Mouse (Mus musculus): Measurements from ENCODE around the gene Neurod4. TPM values are rescaled to one million over a fixed set of nuclear protein-coding genes. Genes with fewer than 3 reads are reported as not detected.

Neurod4 gene
- polyA plus RNA-seq, 1 experiment from 2014 or later = not detected

GRCm38 (mm10) chr10:130293741-130294408, 13.8 kb upstream of the Neurod4 start:
- Histone ChIP-seq H3K27me3 (no peaks in the 10 kb centered on the region), H3K27ac (no peak overlapping the region), H3K4me2 (no peak overlapping the region), H3K9me3 (no peaks in the 10 kb centered on the region), H3K4me1 (no peaks in the 10 kb centered on the region), H3K9ac (no peak overlapping the region), H3K4me3 (no peak overlapping the region), H3K36me3 (no peaks in the 10 kb centered on the region)
- ATAC-seq (ENCODE audit: insufficient number of reproducible peaks, low FRiP score, low TSS enrichment, low read depth) = no peak
- WGBS = 25% methylated on average over 3 of the region's 3 CpGs

- no peak overlapping the region for H3K9ac ChIP-seq
- H3K9me3 ChIP-seq = no peaks in the 10 kb centered on the region
- ATAC-seq (ENCODE audit: insufficient number of reproducible peaks, low FRiP score, low TSS enrichment, low read depth) = no peak
- no peak overlapping the region for H3K27ac ChIP-seq
- H3K36me3 ChIP-seq = no peaks in the 10 kb centered on the region
- no peaks in the 10 kb centered on the region for H3K4me1 ChIP-seq
- no peak overlapping the region for H3K4me2 ChIP-seq
- no peaks in the 10 kb centered on the region for H3K27me3 ChIP-seq
- H3K4me3 ChIP-seq = no peak overlapping the region
- WGBS = 54% methylated on average over 3 of the region's 3 CpGs
Observed at GRCm38 (mm10) chr10:130288007-130288406, 8.0 kb upstream of the Neurod4 start.

- Histone ChIP-seq H3K9ac (no peak overlapping the region), H3K27me3 (no peaks in the 10 kb centered on the region)
Observed at GRCm38 (mm10) chr10:130287201-130287600, 7.2 kb upstream of the Neurod4 start.

GRCm38 (mm10) chr10:130281982-130282449, 2.0 kb upstream of the Neurod4 start:
- Histone ChIP-seq H3K27ac (no peak overlapping the region), H3K27me3 (no peaks in the 10 kb centered on the region), H3K36me3 (no peaks in the 10 kb centered on the region), H3K4me3 (no peak overlapping the region), H3K9ac (no peak overlapping the region), H3K4me1 (no peaks in the 10 kb centered on the region), H3K9me3 (no peaks in the 10 kb centered on the region), H3K4me2 (no peak overlapping the region)
- WGBS = 10% methylated on average over 1 of the region's 1 CpGs
- ATAC-seq (ENCODE audit: insufficient number of reproducible peaks, low FRiP score, low TSS enrichment, low read depth) = no peak

More at GRCm38 (mm10) chr10:130287201-130287600, 7.2 kb upstream of the Neurod4 start:
- no peaks in the 10 kb centered on the region for H3K4me1 ChIP-seq
- WGBS = 47% methylated on average over 1 of the region's 1 CpGs
- no peak overlapping the region for H3K4me2 ChIP-seq
- H3K36me3 ChIP-seq = no peaks in the 10 kb centered on the region
- H3K27ac ChIP-seq = no peak overlapping the region
- no peaks in the 10 kb centered on the region for H3K9me3 ChIP-seq
- H3K4me3 ChIP-seq = no peak overlapping the region
- no peak for ATAC-seq (ENCODE audit: insufficient number of reproducible peaks, low FRiP score, low TSS enrichment, low read depth)

- no peak overlapping the region for H3K4me3 ChIP-seq
- H3K36me3 ChIP-seq = no peaks in the 10 kb centered on the region
- H3K9ac ChIP-seq = no peak overlapping the region
- H3K4me2 ChIP-seq = no peak overlapping the region
- WGBS = 84% methylated on average over 2 of the region's 2 CpGs
- H3K4me1 ChIP-seq = no peaks in the 10 kb centered on the region
- no peaks in the 10 kb centered on the region for H3K9me3 ChIP-seq
- H3K27ac ChIP-seq = no peak overlapping the region
- no peak for ATAC-seq (ENCODE audit: insufficient number of reproducible peaks, low FRiP score, low TSS enrichment, low read depth)
- H3K27me3 ChIP-seq = no peaks in the 10 kb centered on the region
Observed at GRCm38 (mm10) chr10:130276496-130276895, 3.5 kb downstream of the Neurod4 start.

GRCm38 (mm10) chr10:130275759-130276158, 4.3 kb downstream of the Neurod4 start:
- Histone ChIP-seq H3K27ac (no peak overlapping the region), H3K27me3 (no peaks in the 10 kb centered on the region), H3K9me3 (no peaks in the 10 kb centered on the region), H3K4me2 (no peak overlapping the region), H3K4me1 (no peaks in the 10 kb centered on the region), H3K36me3 (no peaks in the 10 kb centered on the region), H3K4me3 (no peak overlapping the region), H3K9ac (no peak overlapping the region)
- WGBS = 63% methylated on average over 2 of the region's 2 CpGs
- ATAC-seq (ENCODE audit: insufficient number of reproducible peaks, low FRiP score, low TSS enrichment, low read depth) = no peak

GRCm38 (mm10) chr10:130263203-130263602, 16.8 kb downstream of the Neurod4 start:
- H3K4me2 ChIP-seq = no peak overlapping the region
- no peaks in the 10 kb centered on the region for H3K27me3 ChIP-seq
- no peaks in the 10 kb centered on the region for H3K36me3 ChIP-seq
- no peak overlapping the region for H3K9ac ChIP-seq
- H3K27ac ChIP-seq = no peak overlapping the region
- 58% methylated on average over 4 of the region's 4 CpGs for WGBS
- ATAC-seq (ENCODE audit: insufficient number of reproducible peaks, low FRiP score, low TSS enrichment, low read depth) = no peak
- H3K4me1 ChIP-seq = no peaks in the 10 kb centered on the region
- H3K4me3 ChIP-seq = no peak overlapping the region
- no peaks in the 10 kb centered on the region for H3K9me3 ChIP-seq

GRCm38 (mm10) chr10:130259483-130259882, 20.6 kb downstream of the Neurod4 start:
- H3K27ac ChIP-seq = no peak overlapping the region
- 89% methylated on average over 1 of the region's 1 CpGs for WGBS
- H3K9ac ChIP-seq = no peak overlapping the region
- no peaks in the 10 kb centered on the region for H3K36me3 ChIP-seq
- no peak for ATAC-seq (ENCODE audit: insufficient number of reproducible peaks, low FRiP score, low TSS enrichment, low read depth)
- no peaks in the 10 kb centered on the region for H3K4me1 ChIP-seq
- no peak overlapping the region for H3K4me2 ChIP-seq
- H3K9me3 ChIP-seq = no peaks in the 10 kb centered on the region
- H3K4me3 ChIP-seq = no peak overlapping the region
- no peaks in the 10 kb centered on the region for H3K27me3 ChIP-seq

GRCm38 (mm10) chr10:130244271-130244670, 35.8 kb downstream of the Neurod4 start:
- Histone ChIP-seq H3K27me3 (no peaks in the 10 kb centered on the region), H3K27ac (no peak overlapping the region), H3K9me3 (no peaks in the 10 kb centered on the region), H3K4me3 (no peak overlapping the region), H3K9ac (no peak overlapping the region), H3K4me2 (no peak overlapping the region), H3K36me3 (no peaks in the 10 kb centered on the region), H3K4me1 (no peaks in the 10 kb centered on the region)
- WGBS = 6% methylated on average over 2 of the region's 2 CpGs
- ATAC-seq (ENCODE audit: insufficient number of reproducible peaks, low FRiP score, low TSS enrichment, low read depth) = no peak

- no peak for ATAC-seq (ENCODE audit: insufficient number of reproducible peaks, low FRiP score, low TSS enrichment, low read depth)
- H3K4me3 ChIP-seq = no peak overlapping the region
- H3K27me3 ChIP-seq = no peaks in the 10 kb centered on the region
- WGBS = 62% methylated on average over 2 of the region's 2 CpGs
- no peak overlapping the region for H3K4me2 ChIP-seq
- H3K9ac ChIP-seq = no peak overlapping the region
- H3K9me3 ChIP-seq = no peaks in the 10 kb centered on the region
- H3K27ac ChIP-seq = no peak overlapping the region
- H3K4me1 ChIP-seq = no peaks in the 10 kb centered on the region
- no peaks in the 10 kb centered on the region for H3K36me3 ChIP-seq
Observed at GRCm38 (mm10) chr10:130238318-130239209, 41.5 kb downstream of the Neurod4 start.

GRCm38 (mm10) chr10:130234576-130234975, 45.5 kb downstream of the Neurod4 start:
- Histone ChIP-seq H3K27me3 (no peaks in the 10 kb centered on the region), H3K4me3 (no peak overlapping the region), H3K27ac (no peak overlapping the region), H3K9ac (no peak overlapping the region), H3K4me1 (no peaks in the 10 kb centered on the region), H3K36me3 (no peaks in the 10 kb centered on the region), H3K9me3 (no peaks in the 10 kb centered on the region), H3K4me2 (no peak overlapping the region)
- no peak for ATAC-seq (ENCODE audit: insufficient number of reproducible peaks, low FRiP score, low TSS enrichment, low read depth)
- 40% methylated on average over 1 of the region's 1 CpGs for WGBS

- Histone ChIP-seq H3K27ac (no peak overlapping the region), H3K27me3 (no peaks in the 10 kb centered on the region), H3K4me3 (no peak overlapping the region), H3K4me1 (no peaks in the 10 kb centered on the region), H3K9me3 (no peaks in the 10 kb centered on the region), H3K9ac (no peak overlapping the region), H3K36me3 (no peaks in the 10 kb centered on the region), H3K4me2 (no peak overlapping the region)
- WGBS = 67% methylated on average over 1 of the region's 1 CpGs
- no peak for ATAC-seq (ENCODE audit: insufficient number of reproducible peaks, low FRiP score, low TSS enrichment, low read depth)
Observed at GRCm38 (mm10) chr10:130232117-130232516, 47.9 kb downstream of the Neurod4 start.

Measured in limb, embryonic 15.5 days (tissue).